9 mouse cellular contexts compared by ENCODE assay signal in the genomic region with DNA sequence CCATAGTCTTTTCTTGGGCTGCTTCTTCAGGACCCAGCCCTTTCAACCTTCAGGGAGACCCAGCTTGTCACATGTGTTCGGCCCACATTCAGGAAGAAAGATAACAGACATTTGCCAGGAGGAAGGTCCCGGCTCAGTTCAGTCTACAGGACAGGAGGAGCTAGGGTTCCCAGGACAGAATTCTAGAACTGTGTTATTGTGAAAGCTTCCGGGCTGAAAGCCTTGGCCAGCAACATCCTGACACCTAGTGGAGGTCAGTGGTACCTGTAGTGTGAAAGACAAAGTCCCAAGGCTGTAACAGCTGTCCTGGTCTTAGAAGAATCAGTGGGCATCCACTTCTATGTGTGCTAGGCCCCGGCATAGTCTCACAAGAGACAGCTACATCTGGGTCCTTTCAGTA.
DNase-seq lines count a peak whose midpoint lies in the region; ATAC-seq lines count a peak whose summit lies in the region.
"Had no signal": no experiment of that assay in that cellular context is flagged by ENCODE, and none has a peak within 500 bp of the region (broad histone marks: within the 10 kb centered on the region; RNA-seq: fewer than 3 reads in every experiment).

No protein-coding gene starts in this region.

- H3K4me1 ChIP-seq in heart, embryonic 13.5 days, result no peaks in the 10 kb centered on the region
- H3K4me1 ChIP-seq in kidney, embryonic 14.5 days (ENCODE audit: control insufficient read depth, insufficient read depth, low read length), result no peaks in the 10 kb centered on the region
- no peaks in the 10 kb centered on the region for H3K4me1 ChIP-seq in limb, embryonic 12.5 days (replicated peaks)
- H3K4me1 ChIP-seq in neural tube, embryonic 12.5 days, result no peaks in the 10 kb centered on the region
- H3K4me1 ChIP-seq: limb, embryonic 15.5 days had no signal

- H3K9ac ChIP-seq in heart, embryonic 13.5 days, result no peak overlapping the region
- no peak overlapping the region for H3K9ac ChIP-seq in kidney, embryonic 14.5 days (ENCODE audit: low read depth, low read length)
- H3K9ac ChIP-seq in limb, embryonic 12.5 days (replicated peaks), result no peak overlapping the region
- H3K9ac ChIP-seq in neural tube, embryonic 12.5 days, result no peak overlapping the region
- H3K9ac ChIP-seq: limb, embryonic 15.5 days had no signal

- peak overlapping the region; percentile 34 for H3K4me2 ChIP-seq in heart, embryonic 13.5 days
- H3K4me2 ChIP-seq in kidney, embryonic 14.5 days (replicated peaks; ENCODE audit: low read depth, low read length), result no peak overlapping the region
- no peak overlapping the region for H3K4me2 ChIP-seq in limb, embryonic 12.5 days
- H3K4me2 ChIP-seq in neural tube, embryonic 12.5 days (replicated peaks), result no peak overlapping the region
- H3K4me2 ChIP-seq: limb, embryonic 15.5 days had no signal

- H3K9me3 ChIP-seq in heart, embryonic 13.5 days, result no peaks in the 10 kb centered on the region
- H3K9me3 ChIP-seq in kidney, embryonic 14.5 days (ENCODE audit: control insufficient read depth, low read length), result no peaks in the 10 kb centered on the region
- H3K9me3 ChIP-seq in limb, embryonic 12.5 days, result no peaks in the 10 kb centered on the region
- no peaks in the 10 kb centered on the region for H3K9me3 ChIP-seq in neural tube, embryonic 12.5 days
- H3K9me3 ChIP-seq: limb, embryonic 15.5 days had no signal

- intact Hi-C loops in heart, postnatal 25 days (cut with DNase I), result loop anchor here (5.0 kb wide), 1 partner anchor 1100 kb away; no protein-coding TSS in a partner anchor

- no peak overlapping the region for H3K27ac ChIP-seq in heart, embryonic 13.5 days (replicated peaks)
- no peak overlapping the region for H3K27ac ChIP-seq in kidney, embryonic 14.5 days (ENCODE audit: low read depth, low read length)
- H3K27ac ChIP-seq in limb, embryonic 12.5 days, result no peak overlapping the region
- H3K27ac ChIP-seq in neural tube, embryonic 12.5 days, result no peak overlapping the region
- H3K27ac ChIP-seq: limb, embryonic 15.5 days had no signal

- no peak for ATAC-seq in heart, embryonic 13.5 days (ENCODE audit: extremely low read depth, insufficient number of reproducible peaks, low FRiP score, low TSS enrichment)
- ATAC-seq in kidney, embryonic 14.5 days (ENCODE audit: low FRiP score, low TSS enrichment), result peak; percentile 90
- ATAC-seq in limb, embryonic 12.5 days (ENCODE audit: insufficient number of reproducible peaks, insufficient read depth, low FRiP score, low TSS enrichment, low read depth), result peak; percentile 52; the same call in 1 of the 2 replicates
- ATAC-seq in neural tube, embryonic 12.5 days (ENCODE audit: low FRiP score, low read depth), result peak; percentile 87

- 27% methylated on average over 4 of the region's 4 CpGs for WGBS in heart, embryonic 13.5 days
- WGBS in kidney, embryonic 14.5 days, result 35% methylated on average over 4 of the region's 4 CpGs
- 53% methylated on average over 4 of the region's 4 CpGs for whole genome bisulfite sequencing in limb, embryonic 12.5 days
- WGBS in neural tube, embryonic 12.5 days, result 54% methylated on average over 4 of the region's 4 CpGs

- no peak for DNase-seq in heart, postnatal 25 days (ENCODE audit: low spot score)
- peak; percentile 7 for DNase-seq in c-Kit-positive CD71-negative TER-119-negative erythroid progenitor cells, embryonic 14.5 days (ENCODE audit: low read depth)
- DNase-seq in forelimb bud, embryonic 11.5 days (ENCODE audit: low read depth, low spot score), result peak; percentile 69
- DNase-seq in MN1 (ENCODE audit: low spot score), result no peak

- no peaks in the 10 kb centered on the region for H3K27me3 ChIP-seq in heart, embryonic 13.5 days (replicated peaks)
- no peaks in the 10 kb centered on the region for H3K27me3 ChIP-seq in kidney, embryonic 14.5 days (ENCODE audit: control insufficient read depth, insufficient read depth, low read length)
- no peaks in the 10 kb centered on the region for H3K27me3 ChIP-seq in limb, embryonic 12.5 days
- H3K27me3 ChIP-seq in neural tube, embryonic 12.5 days (replicated peaks), result no peaks in the 10 kb centered on the region
- H3K27me3 ChIP-seq: limb, embryonic 15.5 days had no signal

- no peaks in the 10 kb centered on the region for H3K36me3 ChIP-seq in heart, embryonic 13.5 days
- no peaks in the 10 kb centered on the region for H3K36me3 ChIP-seq in kidney, embryonic 14.5 days (ENCODE audit: control insufficient read depth, insufficient read depth, low read length)
- H3K36me3 ChIP-seq in limb, embryonic 12.5 days, result no peaks in the 10 kb centered on the region
- no peaks in the 10 kb centered on the region for H3K36me3 ChIP-seq in neural tube, embryonic 12.5 days
- H3K36me3 ChIP-seq: limb, embryonic 15.5 days had no signal

- H3K4me3 ChIP-seq in heart, embryonic 13.5 days, result no peak overlapping the region
- H3K4me3 ChIP-seq in kidney, embryonic 14.5 days (ENCODE audit: low read length), result no peak overlapping the region
- no peak overlapping the region for H3K4me3 ChIP-seq in limb, embryonic 12.5 days (replicated peaks)
- no peak overlapping the region for H3K4me3 ChIP-seq in neural tube, embryonic 12.5 days
- H3K4me3 ChIP-seq: limb, embryonic 15.5 days had no signal

Comparison
In these comparisons a context has a peak if more than half of its experiments do, and no peak if none do; other contexts are left out.
1. DNase-seq: peak in c-Kit-positive CD71-negative TER-119-negative erythroid progenitor cells, embryonic 14.5 days (single experiment) and forelimb bud, embryonic 11.5 days (single experiment); none in heart, postnatal 25 days (single experiment) and MN1 (single experiment).